Mouse (Mus musculus) MEL (cell line): ENCODE measurements around the gene Nmrk1. TPM values are rescaled to one million over a fixed set of nuclear protein-coding genes. Genes with fewer than 3 reads are reported as not detected.

ENCODE experiments used
- DNase-seq: peaks from one replicate; pipeline ENCODE4 v3.0.0; 2011; ENCODE audit warnings: low read depth, low spot score
- H3K27ac ChIP-seq: 2 replicates; pipeline ENCODE4 v1.5.1; 2012; ENCODE audit warnings: low read depth, mild to moderate bottlenecking, control low read depth, low read length, moderate library complexity; ENCODE audit not compliant: control insufficient read depth
- H3K27me3 ChIP-seq, 2 experiments: fragments of 150-350 bp in 1 of 2; sonication (generic) in 1 of 2; 2 replicates each; pipeline ENCODE4 v1.6.1; 2012; ENCODE audit warnings: low read length in 2 of 2, mild to moderate bottlenecking in 2 of 2, improper control_type of control experiment in 1 of 2, moderate library complexity in 1 of 2; ENCODE audit not compliant: insufficient read depth in 2 of 2, control insufficient read depth in 1 of 2
- H3K36me3 ChIP-seq, 2 experiments: 2 replicates each; pipeline ENCODE4 v1.6.1; 2012 to 2014; ENCODE audit warnings: low read length in 2 of 2, improper control_type of control experiment in 1 of 2, inconsistent platforms in 1 of 2, mild to moderate bottlenecking in 1 of 2; ENCODE audit not compliant: insufficient read depth in 2 of 2, control insufficient read depth in 1 of 2
- H3K4me1 ChIP-seq, 2 experiments: fragments of 150-350 bp in 1 of 2; sonication (generic) in 1 of 2; 2 replicates each; pipeline ENCODE4 v1.6.1; 2012; ENCODE audit warnings: low read length in 2 of 2, improper control_type of control experiment in 1 of 2, mild to moderate bottlenecking in 1 of 2; ENCODE audit not compliant: insufficient read depth in 2 of 2, control insufficient read depth in 1 of 2
- H3K4me3 ChIP-seq, 2 experiments: fragments of 150-350 bp in 1 of 2; sonication (generic) in 1 of 2; 2 replicates each; pipeline ENCODE4 v1.5.1; 2012; ENCODE audit warnings: low read depth in 2 of 2, low read length in 2 of 2, mild to moderate bottlenecking in 2 of 2, moderate library complexity in 2 of 2, control low read depth in 1 of 2, improper control_type of control experiment in 1 of 2; ENCODE audit not compliant: control insufficient read depth in 1 of 2, insufficient read depth in 1 of 2
- H3K79me2 ChIP-seq: 2 replicates; pipeline ENCODE4 v1.6.1; 2012; ENCODE audit warnings: mild to moderate bottlenecking, low read length, moderate library complexity; ENCODE audit not compliant: control insufficient read depth, poor library complexity, insufficient read depth
- H3K9ac ChIP-seq: 2 replicates; pipeline ENCODE4 v1.6.1; 2012; ENCODE audit warnings: low read depth, mild to moderate bottlenecking, control low read depth, low read length, moderate library complexity; ENCODE audit not compliant: control insufficient read depth, poor library complexity, severe bottlenecking
- H3K9me3 ChIP-seq: fragments of 150-350 bp; sonication (generic); replicated peaks from 2 replicates; pipeline ENCODE4 v1.6.1; 2012; ENCODE audit warnings: mild to moderate bottlenecking, low read length, improper control_type of control experiment, moderate library complexity; ENCODE audit not compliant: insufficient read depth
- E2F4 ChIP-seq: IDR thresholded peaks from 2 replicates; pipeline ENCODE4 v1.6.1; 2011; ENCODE audit warnings: low read depth, low read length, improper control_type of control experiment, borderline replicate concordance
- EP300 ChIP-seq, 2 experiments: IDR thresholded peaks; 2 replicates each; pipeline ENCODE4 v1.6.1; 2011; ENCODE audit warnings: improper control_type of control experiment in 2 of 2, low read length in 2 of 2, low read depth in 1 of 2, mild to moderate bottlenecking in 1 of 2
- ETS1 ChIP-seq: IDR thresholded peaks from 2 replicates; pipeline ENCODE4 v1.6.1; 2012; ENCODE audit warnings: low read depth, mild to moderate bottlenecking, inconsistent platforms, low read length, improper control_type of control experiment, moderate library complexity
- GABPA ChIP-seq: IDR thresholded peaks from 2 replicates; pipeline ENCODE4 v1.6.1; 2012; ENCODE audit warnings: low read depth, mild to moderate bottlenecking, inconsistent platforms, low read length, improper control_type of control experiment, moderate library complexity
- GATA1 ChIP-seq: IDR thresholded peaks from 2 replicates; pipeline ENCODE4 v1.6.1; 2011; ENCODE audit warnings: low read depth, low read length, improper control_type of control experiment
- HCFC1 ChIP-seq: IDR thresholded peaks from 2 replicates; pipeline ENCODE4 v1.6.1; 2012; ENCODE audit warnings: low read depth, mild to moderate bottlenecking, inconsistent platforms, low read length, improper control_type of control experiment, moderate library complexity
- JUND ChIP-seq: IDR thresholded peaks from 2 replicates; pipeline ENCODE4 v1.6.1; 2011; ENCODE audit warnings: low read depth, mild to moderate bottlenecking, improper control_type of control experiment, low read length
- KAT2A ChIP-seq: conservative IDR thresholded peaks from 2 replicates; pipeline ENCODE4 v1.6.1; 2012; ENCODE audit warnings: low read depth, low read length, improper control_type of control experiment, inconsistent platforms
- MAFK ChIP-seq: IDR thresholded peaks from 2 replicates; pipeline ENCODE4 v1.6.1; 2011; ENCODE audit warnings: low read depth, mild to moderate bottlenecking, low read length, improper control_type of control experiment, borderline replicate concordance
- MAX ChIP-seq: IDR thresholded peaks from 2 replicates; pipeline ENCODE4 v1.6.1; 2011; ENCODE audit warnings: low read length, improper control_type of control experiment
- MAZ ChIP-seq: IDR thresholded peaks from 2 replicates; pipeline ENCODE4 v1.6.1; 2012; ENCODE audit warnings: low read depth, mild to moderate bottlenecking, inconsistent platforms, low read length, improper control_type of control experiment
- MEF2A ChIP-seq: IDR thresholded peaks from 2 replicates; pipeline ENCODE4 v1.6.1; 2014; ENCODE audit warnings: low read depth, mild to moderate bottlenecking, inconsistent platforms, low read length, improper control_type of control experiment; ENCODE audit not compliant: poor library complexity, insufficient replicate concordance, severe bottlenecking; ENCODE audit errors: extremely low read depth
- MYB ChIP-seq: IDR thresholded peaks from 2 replicates; pipeline ENCODE4 v1.6.1; 2011; ENCODE audit warnings: mild to moderate bottlenecking, low read depth, low read length, improper control_type of control experiment
- MYC ChIP-seq: IDR thresholded peaks from 2 replicates; pipeline ENCODE4 v1.6.1; 2011; ENCODE audit warnings: low read depth, mild to moderate bottlenecking, low read length, improper control_type of control experiment, moderate library complexity
- NELFE ChIP-seq: IDR thresholded peaks from 2 replicates; pipeline ENCODE4 v1.6.1; 2011; ENCODE audit warnings: low read depth, low read length, improper control_type of control experiment
- POLR2AphosphoS2 ChIP-seq: IDR thresholded peaks from 2 replicates; pipeline ENCODE4 v1.6.1; 2011; ENCODE audit warnings: low read length, improper control_type of control experiment
- SIN3A ChIP-seq: IDR thresholded peaks from 2 replicates; pipeline ENCODE4 v1.6.1; 2012; ENCODE audit warnings: low read length, improper control_type of control experiment, inconsistent platforms
- TAL1 ChIP-seq: IDR thresholded peaks from 2 replicates; pipeline ENCODE4 v1.6.1; 2012; ENCODE audit warnings: mild to moderate bottlenecking, inconsistent platforms, low read length, moderate library complexity, mixed read lengths
- TCF12 ChIP-seq: IDR thresholded peaks from 2 replicates; pipeline ENCODE4 v1.6.1; 2014; ENCODE audit warnings: low read depth, mild to moderate bottlenecking, inconsistent platforms, low read length, improper control_type of control experiment, moderate library complexity
- USF1 ChIP-seq: IDR thresholded peaks from 2 replicates; pipeline ENCODE4 v1.6.1; 2014; ENCODE audit warnings: low read depth, mild to moderate bottlenecking, inconsistent platforms, low read length, improper control_type of control experiment, moderate library complexity
- USF2 ChIP-seq, 2 experiments: IDR thresholded peaks; 2 replicates each; pipeline ENCODE4 v1.6.1; 2011 to 2012; ENCODE audit warnings: improper control_type of control experiment in 2 of 2, low read length in 2 of 2, borderline replicate concordance in 1 of 2, inconsistent platforms in 1 of 2, low read depth in 1 of 2, mild to moderate bottlenecking in 1 of 2; ENCODE audit not compliant: insufficient read depth in 1 of 2
- ZC3H11A ChIP-seq: IDR thresholded peaks from 2 replicates; pipeline ENCODE4 v1.6.1; 2012; ENCODE audit warnings: low read depth, mild to moderate bottlenecking, inconsistent platforms, low read length, improper control_type of control experiment
- ZNF384 ChIP-seq: IDR thresholded peaks from 2 replicates; pipeline ENCODE4 v1.6.1; 2012; ENCODE audit warnings: low read depth, mild to moderate bottlenecking, inconsistent platforms, low read length, improper control_type of control experiment
- polyA plus RNA-seq, 2 experiments: library from polyadenylated mRNA; stranded (reverse) in 1 of 2; unstranded in 1 of 2; fragments of >175 nt in 1 of 2; fragments of >200 nt in 1 of 2; gene quantifications; 2 replicates each; pipeline versions ENCODE4 v1.2.1 to v1.2.4; 2012; ENCODE audit warnings: low replicate concordance in 2 of 2, low read depth in 1 of 2; ENCODE audit not compliant: insufficient read length in 2 of 2, insufficient read depth in 1 of 2, missing spikeins in 1 of 2
- total RNA-seq: library from RNA; depleted of rRNA; stranded (reverse); fragments of 300-350 nt; gene quantifications from 2 replicates; pipeline ENCODE4 v1.2.3, GENCODE M21; 2012

Nmrk1 gene
- total and polyA plus RNA-seq, 3 experiments: 18.5 to 22.5 TPM; not detected in 1

DNA sequence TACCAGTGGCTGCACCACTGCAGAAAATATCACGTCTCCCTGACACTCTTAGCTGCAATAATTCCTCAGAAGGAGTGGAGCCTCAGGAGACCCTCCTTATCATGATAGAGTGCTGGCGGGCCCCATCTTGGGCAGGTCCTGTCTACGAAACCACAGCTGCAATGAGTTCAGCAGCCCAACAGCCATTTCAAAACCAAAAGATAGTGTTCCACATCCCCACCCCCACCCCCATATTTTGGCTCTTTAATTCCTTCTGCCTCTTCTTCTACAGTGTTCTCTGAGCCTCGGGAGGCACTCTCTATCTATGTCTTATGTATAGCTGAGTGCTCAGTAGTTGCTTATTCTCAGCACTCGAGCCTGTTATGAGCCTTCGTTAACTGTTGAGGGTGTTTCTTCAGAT is 18.7 kb downstream of the Nmrk1 start (continued):
- no peak; the same call in 1 of the 2 replicates for TF ChIP-seq HCFC1
- TF ChIP-seq MAX: no peak
- peak; percentile 44; the same call in 1 of the 2 replicates for TF ChIP-seq NELFE
- TF ChIP-seq E2F4: no peak
- TF ChIP-seq MYB: peak; percentile 86
- peak; percentile 81 for TF ChIP-seq SIN3A
- no peak for TF ChIP-seq ZNF384
- TF ChIP-seq TCF12: peak; percentile 84
- TF ChIP-seq TAL1: no peak
- TF ChIP-seq ETS1: peak; percentile 94

DNA sequence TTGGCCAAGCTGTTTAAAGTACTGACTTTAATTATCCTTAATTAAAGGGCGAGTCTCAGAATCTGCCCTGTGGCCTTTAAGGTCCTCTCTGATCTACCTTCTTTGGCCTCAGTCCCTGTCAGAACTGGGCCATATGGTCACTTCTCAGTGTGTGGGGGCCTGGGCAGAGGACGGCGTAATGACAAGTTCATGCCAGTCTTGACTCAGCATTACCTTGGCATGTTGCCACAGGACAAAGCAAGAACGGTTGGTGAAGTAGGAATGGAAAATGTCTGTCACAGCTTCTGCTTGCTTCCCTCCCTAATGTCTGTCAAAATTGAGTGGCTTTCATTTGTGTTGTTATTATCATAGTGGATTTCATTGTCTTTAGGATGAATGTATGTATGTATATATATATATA is 20.8 kb downstream of the Nmrk1 start:
- no peaks in the 10 kb centered on the region for H3K79me2 ChIP-seq
- peak overlapping the region; percentile 2; the same call in 1 of the 2 replicates for H3K9ac ChIP-seq
- H3K27me3 ChIP-seq: no peaks in the 10 kb centered on the region
- peak; percentile 70 for DNase-seq
- H3K4me3 ChIP-seq: no peak overlapping the region
- H3K9me3 ChIP-seq: no peaks in the 10 kb centered on the region
- H3K4me1 ChIP-seq: peaks cover 39 to 46% of the 10 kb centered on the region in 2 experiments
- peaks cover 0 to 52% of the 10 kb centered on the region in 2 experiments; a peak in 2 of 4 replicates for H3K36me3 ChIP-seq
- peak overlapping the region; percentile 32 for H3K27ac ChIP-seq
- peak; percentile 13 to 33; a peak in 1 of 4 replicates for TF ChIP-seq EP300 (IDR thresholded peaks at IDR 0.05; ENCODE audit: low read depth in 1 of 2, low read length in 2 of 2)
- TF ChIP-seq MYC: no peak
- peak; percentile 38; the same call in 1 of the 2 replicates for TF ChIP-seq SIN3A

DNA sequence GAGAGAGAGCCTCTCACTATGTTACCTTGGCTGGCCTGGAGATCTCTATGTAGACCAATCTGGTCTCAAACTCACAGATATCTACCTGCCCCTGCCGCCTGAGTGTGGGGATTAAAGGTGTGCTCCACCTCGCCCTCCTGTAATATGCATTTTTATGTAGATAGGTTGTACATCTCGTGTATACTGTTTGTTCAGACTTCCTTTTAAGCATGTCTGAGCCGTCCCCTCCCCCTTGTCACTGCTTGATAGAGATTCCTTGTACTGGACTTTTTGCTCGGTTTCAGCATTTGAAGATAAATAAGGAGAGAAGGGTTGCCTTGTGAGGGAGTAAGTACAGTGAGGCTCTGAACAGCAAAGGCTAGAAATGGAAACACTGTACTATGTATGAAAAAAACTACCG is 21.3 kb downstream of the Nmrk1 start:
- Histone ChIP-seq H3K27ac (0 out of 2 replicates have a peak overlapping the region, but pooled peaks have one; percentile 16), H3K4me3 (no peak overlapping the region), H3K27me3 (no peaks in the 10 kb centered on the region), H3K9ac (no peak overlapping the region), H3K36me3 (peaks cover 0 to 49% of the 10 kb centered on the region in 2 experiments; a peak in 2 of 4 replicates), H3K4me1 (peaks cover 38 to 43% of the 10 kb centered on the region in 2 experiments), H3K79me2 (no peaks in the 10 kb centered on the region), H3K9me3 (no peaks in the 10 kb centered on the region)
- TF ChIP-seq EP300 (IDR thresholded peaks at IDR 0.05; ENCODE audit: low read depth in 1 of 2, low read length in 2 of 2) (peak; percentile 8 to 47; a peak in 2 of 4 replicates), MAX (no peak)
- DNase-seq: no peak

DNA sequence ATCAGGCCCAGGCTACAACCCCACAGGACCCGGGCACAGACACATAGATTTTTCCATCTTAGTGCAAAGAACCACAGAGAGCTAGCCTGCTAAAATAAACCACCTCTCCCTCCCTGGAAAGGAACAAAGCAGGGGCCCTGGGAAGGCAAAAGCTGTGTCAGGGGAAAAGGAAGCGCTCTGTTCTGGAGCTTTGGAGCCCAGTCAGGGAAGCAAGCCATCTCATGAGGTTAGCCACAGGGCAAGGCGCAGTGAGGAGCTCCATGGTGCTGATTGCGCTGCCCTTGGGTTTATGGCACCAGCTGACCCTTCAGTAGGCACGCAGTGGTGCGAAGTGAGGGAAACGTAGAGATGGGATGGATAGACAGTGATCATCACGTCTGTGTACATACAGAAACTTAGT is 22.6 kb downstream of the Nmrk1 start:
- H3K9ac ChIP-seq: no peak overlapping the region
- no peaks in the 10 kb centered on the region for H3K79me2 ChIP-seq
- no peak overlapping the region for H3K4me3 ChIP-seq
- peaks cover 0 to 38% of the 10 kb centered on the region in 2 experiments; a peak in 2 of 4 replicates for H3K36me3 ChIP-seq
- H3K27ac ChIP-seq: no peak overlapping the region
- H3K9me3 ChIP-seq: no peaks in the 10 kb centered on the region
- DNase-seq: no peak
- no peaks in the 10 kb centered on the region for H3K27me3 ChIP-seq
- H3K4me1 ChIP-seq: peaks cover 25 to 34% of the 10 kb centered on the region in 2 experiments
- TF ChIP-seq MAZ (no peak), MYC (no peak), MEF2A (no peak), GABPA (no peak), KAT2A (no peak), USF2 (IDR thresholded peaks at IDR 0.05; ENCODE audit: borderline replicate concordance in 1 of 2, insufficient read depth in 1 of 2, low read depth in 1 of 2, low read length in 2 of 2) (no peak), MYB (no peak), MAFK (no peak), JUND (no peak), USF1 (no peak), MAX (no peak), ZC3H11A (no peak), POLR2AphosphoS2 (no peak), GATA1 (no peak)
